Mouse (Mus musculus): ENCODE measurements at regions not wholly inside any gene's neighbourhood (a gene's known extent, or its start where the extent isn't known, plus 50 kb on each side); places are given as distances from the start of the nearest gene placed in this dataset.

GRCm38 (mm10) chr8:66568861-66569260, 57.3 kb downstream of the Tktl2 start:
- H3K4me2 ChIP-seq: no peak overlapping the region
- H3K27me3 ChIP-seq: no peaks in the 10 kb centered on the region
- H3K4me3 ChIP-seq (replicated peaks): no peak overlapping the region
- H3K4me1 ChIP-seq: no peaks in the 10 kb centered on the region
- no peaks in the 10 kb centered on the region for H3K36me3 ChIP-seq
- no peak overlapping the region for H3K27ac ChIP-seq
- ATAC-seq (replicated peaks; ENCODE audit: low FRiP score): no peak
- no peak overlapping the region for H3K9ac ChIP-seq
- 78% methylated on average over 3 of the region's 3 CpGs for WGBS
- H3K9me3 ChIP-seq (replicated peaks): no peaks in the 10 kb centered on the region

GRCm38 (mm10) chr8:66586182-66586581, 74.6 kb downstream of the Tktl2 start:
- 74% methylated on average over 3 of the region's 3 CpGs for WGBS
- ATAC-seq (replicated peaks; ENCODE audit: low FRiP score): no peak

GRCm38 (mm10) chr8:66586850-66587249, 75.3 kb downstream of the Tktl2 start:
- Histone ChIP-seq H3K4me1 (no peaks in the 10 kb centered on the region), H3K27me3 (no peaks in the 10 kb centered on the region), H3K27ac (no peak overlapping the region), H3K36me3 (no peaks in the 10 kb centered on the region), H3K9me3 (replicated peaks) (no peaks in the 10 kb centered on the region), H3K4me3 (replicated peaks) (no peak overlapping the region), H3K9ac (no peak overlapping the region), H3K4me2 (peak overlapping the region; percentile 32)
- 45% methylated on average over 8 of the region's 8 CpGs for WGBS
- no peak for ATAC-seq (replicated peaks; ENCODE audit: low FRiP score)

More at GRCm38 (mm10) chr8:66586182-66586581, 74.6 kb downstream of the Tktl2 start:
- H3K4me3 ChIP-seq (replicated peaks): no peak overlapping the region
- no peaks in the 10 kb centered on the region for H3K4me1 ChIP-seq
- H3K36me3 ChIP-seq: no peaks in the 10 kb centered on the region
- no peak overlapping the region for H3K9ac ChIP-seq
- H3K27me3 ChIP-seq: no peaks in the 10 kb centered on the region
- H3K9me3 ChIP-seq (replicated peaks): no peaks in the 10 kb centered on the region
- H3K27ac ChIP-seq: no peak overlapping the region
- H3K4me2 ChIP-seq: no peak overlapping the region

GRCm38 (mm10) chr8:66587272-66587671, 75.7 kb downstream of the Tktl2 start:
- Histone ChIP-seq H3K36me3 (no peaks in the 10 kb centered on the region), H3K4me3 (replicated peaks) (no peak overlapping the region), H3K4me2 (peak overlapping the region; percentile 32), H3K9ac (no peak overlapping the region), H3K9me3 (replicated peaks) (no peaks in the 10 kb centered on the region), H3K27ac (no peak overlapping the region), H3K4me1 (no peaks in the 10 kb centered on the region), H3K27me3 (no peaks in the 10 kb centered on the region)
- no peak for ATAC-seq (replicated peaks; ENCODE audit: low FRiP score)
- 47% methylated on average over 2 of the region's 2 CpGs for WGBS

- no peak for ATAC-seq (replicated peaks; ENCODE audit: low FRiP score)
- 56% methylated on average over 1 of the region's 1 CpGs for WGBS
These were observed 77.9 kb downstream of the Tktl2 start for GRCm38 (mm10) chr8:66589437-66589836.

GRCm38 (mm10) chr8:66607194-66607593, 80.7 kb downstream of the Npy5r start:
- Histone ChIP-seq H3K27ac (no peak overlapping the region), H3K4me3 (replicated peaks) (no peak overlapping the region), H3K9me3 (replicated peaks) (no peaks in the 10 kb centered on the region), H3K36me3 (no peaks in the 10 kb centered on the region), H3K4me1 (no peaks in the 10 kb centered on the region), H3K9ac (no peak overlapping the region), H3K4me2 (no peak overlapping the region), H3K27me3 (no peaks in the 10 kb centered on the region)
- 79% methylated on average over 5 of the region's 5 CpGs for WGBS
- no peak for ATAC-seq (replicated peaks; ENCODE audit: low FRiP score)

More at GRCm38 (mm10) chr8:66589437-66589836, 77.9 kb downstream of the Tktl2 start:
- Histone ChIP-seq H3K27ac (no peak overlapping the region), H3K9ac (no peak overlapping the region), H3K4me3 (replicated peaks) (no peak overlapping the region), H3K9me3 (replicated peaks) (no peaks in the 10 kb centered on the region), H3K27me3 (no peaks in the 10 kb centered on the region), H3K36me3 (no peaks in the 10 kb centered on the region), H3K4me2 (no peak overlapping the region), H3K4me1 (no peaks in the 10 kb centered on the region)

GRCm38 (mm10) chr8:66623361-66623760, 64.6 kb downstream of the Npy5r start:
- 75% methylated on average over 3 of the region's 3 CpGs for WGBS
- H3K9ac ChIP-seq: no peak overlapping the region
- H3K27ac ChIP-seq: no peak overlapping the region
- ATAC-seq (replicated peaks; ENCODE audit: low FRiP score): no peak
- H3K9me3 ChIP-seq (replicated peaks): no peaks in the 10 kb centered on the region
- no peaks in the 10 kb centered on the region for H3K27me3 ChIP-seq
- H3K4me1 ChIP-seq: no peaks in the 10 kb centered on the region
- no peak overlapping the region for H3K4me3 ChIP-seq (replicated peaks)
- no peak overlapping the region for H3K4me2 ChIP-seq
- H3K36me3 ChIP-seq: no peaks in the 10 kb centered on the region

GRCm38 (mm10) chr8:66623822-66624221, 64.1 kb downstream of the Npy5r start:
- no peaks in the 10 kb centered on the region for H3K4me1 ChIP-seq
- 66% methylated on average over 10 of the region's 10 CpGs for WGBS
- H3K4me3 ChIP-seq (replicated peaks): no peak overlapping the region
- ATAC-seq (replicated peaks; ENCODE audit: low FRiP score): no peak
- H3K9ac ChIP-seq: no peak overlapping the region
- H3K27ac ChIP-seq: no peak overlapping the region
- no peaks in the 10 kb centered on the region for H3K27me3 ChIP-seq
- no peak overlapping the region for H3K4me2 ChIP-seq
- H3K9me3 ChIP-seq (replicated peaks): no peaks in the 10 kb centered on the region
- H3K36me3 ChIP-seq: no peaks in the 10 kb centered on the region

Measured in kidney, embryonic 15.5 days (tissue).